Mouse (Mus musculus) heart, embryonic 16.5 days (tissue): Measurements from ENCODE around the gene Gm21440. TPM values are rescaled to one million over a fixed set of nuclear protein-coding genes. Genes with fewer than 3 reads are reported as not detected.
"Not testable (repeated sequence)": the region's sequence is repeated elsewhere in the genome, so short reads cannot be mapped to it uniquely, and the experiment has no call there.

Source experiments
- ATAC-seq: fragments of 200-750 bp; cut with Nextera tagmentation; replicated peaks from 2 replicates; pipeline ENCODE4 v1.8.0; 2017; ENCODE audit warnings: moderate number of reproducible peaks; ENCODE audit not compliant: insufficient read depth, low FRiP score; ENCODE audit errors: extremely low read depth
- H3K27ac ChIP-seq: fragments of 300-500 bp; sonication (generic); 2 replicates; pipeline ENCODE4 v1.5.1; 2014; ENCODE audit warnings: mild to moderate bottlenecking, low read length, control low read depth, moderate library complexity
- H3K27me3 ChIP-seq: fragments of 300-500 bp; sonication (generic); 2 replicates; pipeline ENCODE4 v1.6.1; 2014; ENCODE audit warnings: low read length, mixed read lengths; ENCODE audit not compliant: control insufficient read depth, insufficient read depth
- H3K36me3 ChIP-seq: fragments of 300-500 bp; sonication (generic); 2 replicates; pipeline ENCODE4 v1.6.1; 2014; ENCODE audit not compliant: control insufficient read depth, insufficient read depth
- H3K4me1 ChIP-seq: fragments of 300-500 bp; sonication (generic); 2 replicates; pipeline ENCODE4 v1.6.1; 2014; ENCODE audit warnings: low read length, mixed read lengths; ENCODE audit not compliant: control insufficient read depth, insufficient read depth
- H3K4me2 ChIP-seq: fragments of 300-500 bp; sonication (generic); 2 replicates; pipeline ENCODE4 v1.6.1; 2014; ENCODE audit warnings: low read depth, mild to moderate bottlenecking, control low read depth, low read length
- H3K4me3 ChIP-seq: fragments of 300-500 bp; sonication (generic); 2 replicates; pipeline ENCODE4 v1.5.1; 2014; ENCODE audit warnings: mild to moderate bottlenecking, control low read depth, low read length
- H3K9ac ChIP-seq: fragments of 300-500 bp; sonication (generic); 2 replicates; pipeline ENCODE4 v1.6.1; 2014; ENCODE audit warnings: low read length, control low read depth
- H3K9me3 ChIP-seq: fragments of 300-500 bp; sonication (generic); replicated peaks from 2 replicates; pipeline ENCODE4 v1.6.1; 2016; ENCODE audit warnings: low read length; ENCODE audit not compliant: control insufficient read depth
- WGBS: fragments of 180-500 bp; shearing (Covaris S2); extraction: QIAGEN DNeasy Blood & Tissue Kit; methylation state at CpG from one replicate; pipeline ENCODE4 v1.1.7; 2014; 5-methylcytosine and 5-hydroxymethylcytosine counted together
- polyA plus RNA-seq: library from polyadenylated mRNA; unstranded; fragments of >200 nt; fragmentation: Nextera tagmentation; extraction: Ambion mirVana; gene quantifications from 2 replicates; pipeline ENCODE4 v1.2.1, GENCODE M21; 2015

The Gm21440 gene
- polyA plus RNA-seq: not detected in 2 replicates

DNA sequence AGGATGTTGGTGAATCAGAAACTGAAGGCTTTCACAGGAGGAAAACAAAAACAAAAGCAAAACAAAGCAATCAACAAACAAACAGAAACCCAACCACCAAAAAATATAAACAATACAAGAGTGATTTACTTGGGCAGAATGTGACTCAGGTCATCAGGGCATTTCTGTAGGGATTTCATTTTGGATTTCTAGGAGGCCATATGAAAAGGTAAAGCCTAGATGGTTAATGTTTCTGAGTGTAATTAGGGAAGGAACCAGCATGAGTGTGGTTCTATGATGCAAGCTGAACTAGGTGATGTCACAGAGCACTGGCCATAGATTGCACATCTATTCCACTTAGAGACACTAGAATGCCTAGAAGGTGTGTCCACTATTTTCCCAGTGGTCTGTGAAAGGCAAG, at the start of gene Gm21440, which contains the start of gene Gm21454:
Gm21440 (plus strand) TSS at position 301 of the 400 bp plus-strand sequence.
Gm21454 (plus strand) TSS at position 352 of the 400 bp plus-strand sequence.
- H3K27ac ChIP-seq, H3K36me3 ChIP-seq, H3K9me3 ChIP-seq, H3K4me1 ChIP-seq, ATAC-seq, H3K27me3 ChIP-seq, H3K4me3 ChIP-seq, H3K9ac ChIP-seq, H3K4me2 ChIP-seq: not testable (repeated sequence)

- H3K27ac ChIP-seq, H3K27me3 ChIP-seq, H3K4me3 ChIP-seq, H3K9me3 ChIP-seq, H3K4me1 ChIP-seq, ATAC-seq, H3K9ac ChIP-seq, H3K36me3 ChIP-seq, H3K4me2 ChIP-seq: not testable (repeated sequence)
- no CpG with 5 or more reads among the region's 3 CpGs for WGBS
These were observed 28.4 kb upstream of the Gm21440 start, which contains the start of gene Gm21828 for GRCm38 (mm10) chrY:13223828-13224227. Gene Gm21828 (minus strand): TSS chrY:13223928.

Other genes starting within 250 kb of the Gm21440 start
- not detected in 2 replicates for gene Gm20807, start 209.5 kb upstream of the Gm21440 start, polyA plus RNA-seq
- not detected in 2 replicates for gene Gm21891, start 118.9 kb upstream of the Gm21440 start, polyA plus RNA-seq
- not detected in 2 replicates for gene Gm21425, start 90.4 kb upstream of the Gm21440 start, polyA plus RNA-seq
- gene Gm21828, start 28.5 kb upstream of the Gm21440 start, polyA plus RNA-seq: not detected in 2 replicates
- not detected in 2 replicates for gene Gm21454, start 51 bp downstream of the Gm21440 start, polyA plus RNA-seq
- not detected in 2 replicates for gene Gm21725, start 96.7 kb downstream of the Gm21440 start, polyA plus RNA-seq
- gene Gm21866, start 213.2 kb downstream of the Gm21440 start, polyA plus RNA-seq: not detected in 2 replicates
- not detected in 2 replicates for gene Gm20773, start 241.6 kb downstream of the Gm21440 start, polyA plus RNA-seq